Mouse (Mus musculus) testis, adult 2 months (tissue): Measurements from ENCODE around the gene Cyp2b10. TPM values are rescaled to one million over a fixed set of nuclear protein-coding genes. Genes with fewer than 3 reads are reported as not detected.
"Not testable (repeated sequence)": the region's sequence is repeated elsewhere in the genome, so short reads cannot be mapped to it uniquely, and the experiment has no call there.

ENCODE experiments used
- H3K27ac ChIP-seq: fragments of 200-500 bp; 2 replicates; pipeline ENCODE4 v1.5.1; 2012; ENCODE audit warnings: low read depth, low read length; ENCODE audit not compliant: control insufficient read depth, insufficient read depth
- H3K27me3 ChIP-seq: fragments of 200-500 bp; 2 replicates; pipeline ENCODE4 v1.6.1; 2012; ENCODE audit warnings: mild to moderate bottlenecking, low read length, moderate library complexity; ENCODE audit not compliant: control insufficient read depth, insufficient read depth
- H3K36me3 ChIP-seq: fragments of 200-500 bp; 2 replicates; pipeline ENCODE4 v1.6.1; 2012; ENCODE audit warnings: mild to moderate bottlenecking, low read length; ENCODE audit not compliant: control insufficient read depth, insufficient read depth
- H3K4me1 ChIP-seq: fragments of 200-500 bp; 2 replicates; pipeline ENCODE4 v1.6.1; 2012; ENCODE audit warnings: low read length; ENCODE audit not compliant: control insufficient read depth, insufficient read depth
- H3K4me3 ChIP-seq: fragments of 200-500 bp; 2 replicates; pipeline ENCODE4 v1.5.1; 2012; ENCODE audit warnings: low read depth, mild to moderate bottlenecking, low read length, moderate library complexity, mixed read lengths; ENCODE audit not compliant: control insufficient read depth
- CTCF ChIP-seq: fragments of 200-500 bp; IDR thresholded peaks from 2 replicates; pipeline ENCODE4 v1.5.1; 2012; ENCODE audit warnings: low read depth, mild to moderate bottlenecking, inconsistent platforms, low read length, moderate library complexity; ENCODE audit not compliant: control insufficient read depth, insufficient read depth, insufficient replicate concordance
- POLR2A ChIP-seq: fragments of 200-500 bp; IDR thresholded peaks from 2 replicates; pipeline ENCODE4 v1.6.1; 2012; ENCODE audit warnings: low read depth, mild to moderate bottlenecking, inconsistent platforms, low read length, moderate library complexity; ENCODE audit not compliant: control insufficient read depth
- polyA plus RNA-seq: library from polyadenylated mRNA; depleted of rRNA; stranded (reverse); fragments of >200 nt; gene quantifications from 2 replicates; pipeline ENCODE4 v1.2.3, GENCODE M21; 2012; rRNA removed

The Cyp2b10 gene
- polyA plus RNA-seq, 1 experiment = not detected

DNA sequence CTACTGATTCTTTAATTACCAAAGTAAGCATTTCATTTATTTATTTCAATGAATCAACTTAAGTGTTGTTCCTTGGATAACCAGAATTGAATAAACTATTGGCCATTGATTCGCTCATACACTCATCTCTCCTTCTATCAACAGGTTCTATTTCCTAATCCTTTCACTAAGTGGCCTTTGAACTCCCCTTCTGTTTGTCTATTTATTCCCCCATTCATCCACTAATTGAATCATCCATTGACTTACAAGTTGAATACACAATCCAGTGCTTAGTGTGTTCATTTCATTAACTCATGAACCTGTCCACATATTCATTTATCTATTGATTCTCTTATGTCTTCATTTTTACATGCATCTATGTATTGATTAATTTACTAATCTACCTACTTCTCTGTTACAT, 18.7 kb downstream of the Cyp2b10 start:
- H3K4me3 ChIP-seq = no peak overlapping the region
- H3K36me3 ChIP-seq = no peaks in the 10 kb centered on the region
- H3K4me1 ChIP-seq = no peaks in the 10 kb centered on the region
- TF ChIP-seq CTCF (no peak), POLR2A (no peak)
- no peaks in the 10 kb centered on the region for H3K27me3 ChIP-seq
- no peak overlapping the region for H3K27ac ChIP-seq

DNA sequence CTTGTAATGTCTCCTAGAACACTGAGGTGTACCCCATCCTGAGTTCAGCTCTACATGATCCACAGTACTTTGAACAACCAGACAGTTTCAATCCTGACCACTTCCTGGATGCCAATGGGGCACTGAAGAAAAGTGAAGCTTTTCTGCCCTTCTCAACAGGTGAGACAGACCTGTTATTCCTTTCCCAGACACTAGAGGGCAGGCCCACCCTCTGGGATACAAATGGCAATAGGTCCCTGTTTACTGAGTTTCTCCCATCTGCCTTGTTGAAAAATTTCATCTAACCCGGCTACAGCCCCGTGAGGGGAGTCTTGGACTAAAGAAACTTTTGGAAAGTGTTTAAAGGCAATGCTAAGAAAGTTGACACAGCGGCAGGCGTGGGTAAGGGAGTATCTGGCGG, 19.9 kb downstream of the Cyp2b10 start:
- H3K4me1 ChIP-seq, H3K27ac ChIP-seq, H3K27me3 ChIP-seq, H3K4me3 ChIP-seq, H3K36me3 ChIP-seq: not testable (repeated sequence)

- no peaks in the 10 kb centered on the region for H3K36me3 ChIP-seq
- no peak overlapping the region for H3K27ac ChIP-seq
- H3K4me1 ChIP-seq = no peaks in the 10 kb centered on the region
- H3K4me3 ChIP-seq = no peak overlapping the region
- no peaks in the 10 kb centered on the region for H3K27me3 ChIP-seq
- TF ChIP-seq CTCF = no peak
- no peak for TF ChIP-seq POLR2A
Observed at GRCm38 (mm10) chr7:25919467-25919866, 22.0 kb downstream of the Cyp2b10 start.

GRCm38 (mm10) chr7:25945274-25945673, 47.9 kb downstream of the Cyp2b10 start:
- Histone ChIP-seq H3K27me3 (no peaks in the 10 kb centered on the region), H3K27ac (no peak overlapping the region), H3K4me1 (no peaks in the 10 kb centered on the region), H3K36me3 (no peaks in the 10 kb centered on the region), H3K4me3 (no peak overlapping the region)
- TF ChIP-seq POLR2A = no peak
- TF ChIP-seq CTCF = no peak

Other genes with a start within 250 kb of the Cyp2b10 start
- 69.0 and 76.6 TPM in 2 replicates for gene Bckdha, start 238.6 kb upstream of the Cyp2b10 start, polyA plus RNA-seq
- 466 and 545 TPM in 2 replicates for gene Exosc5, start 238.5 kb upstream of the Cyp2b10 start, polyA plus RNA-seq
- 17.4 and 19.0 TPM in 2 replicates for gene Tmem91, start 222.5 kb upstream of the Cyp2b10 start, polyA plus RNA-seq
- gene B9d2, start 216.8 kb upstream of the Cyp2b10 start, polyA plus RNA-seq = 18.6 and 19.4 TPM in 2 replicates
- gene Tgfb1, start 210.6 kb upstream of the Cyp2b10 start, polyA plus RNA-seq = 6.8 and 6.9 TPM in 2 replicates
- gene Ccdc97, start 178.5 kb upstream of the Cyp2b10 start, polyA plus RNA-seq = 73.5 and 74.3 TPM in 2 replicates
- 79.0 and 82.5 TPM in 2 replicates for gene Hnrnpul1, start 142.9 kb upstream of the Cyp2b10 start, polyA plus RNA-seq
- gene Axl, start 108.9 kb upstream of the Cyp2b10 start, polyA plus RNA-seq = 20.8 and 23.7 TPM in 2 replicates
- 1.7 and 1.9 TPM in 2 replicates for gene Cyp2s1, start 80.7 kb upstream of the Cyp2b10 start, polyA plus RNA-seq
- not detected in 2 replicates for gene Cyp2b13, start 163.9 kb downstream of the Cyp2b10 start, polyA plus RNA-seq